Mouse (Mus musculus) fat pad, adult 2 months (tissue): ENCODE data around the gene Htra3.

Source experiments
- DNase-seq: peaks from one replicate; pipeline ENCODE4 v3.0.0-alpha.2; 2011; ENCODE audit warnings: low read depth, low spot score; ENCODE audit errors: extremely low read depth

Gene Htra3

DNA sequence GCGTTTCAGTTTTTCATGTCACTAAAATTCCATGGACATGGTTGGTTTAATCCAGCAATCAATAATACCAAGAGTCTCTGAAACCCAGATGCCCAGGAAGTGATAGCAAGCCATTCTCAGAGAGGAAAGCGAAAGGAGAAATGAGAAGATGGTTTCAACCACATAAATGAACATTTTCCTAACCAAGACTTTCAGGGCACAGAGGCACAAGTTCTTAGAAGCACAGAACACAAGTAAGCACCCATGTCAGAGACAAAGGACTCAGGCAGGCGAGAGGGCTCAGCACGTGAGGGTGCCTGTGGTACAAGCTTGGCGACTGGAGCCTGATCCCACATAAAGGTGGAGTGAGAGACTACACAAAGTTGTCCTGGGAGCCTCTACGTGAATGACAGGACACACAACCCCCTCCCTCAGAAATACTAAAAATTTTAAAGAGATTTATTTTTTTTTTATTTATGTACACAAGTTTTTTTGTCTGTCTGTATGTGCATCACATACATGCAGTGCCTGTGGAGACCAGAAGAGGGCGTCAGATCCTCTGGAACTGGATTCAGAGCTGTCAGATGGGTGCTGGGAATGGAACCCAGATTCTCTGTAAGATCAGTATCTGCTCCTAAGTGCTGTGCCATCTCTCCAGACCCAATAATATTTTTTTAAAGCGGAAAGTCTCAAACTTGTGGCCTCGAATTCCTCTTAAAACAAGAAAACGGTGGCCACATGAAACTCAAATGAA, 23.7 kb downstream of the Htra3 start:
- DNase-seq, result no peak

DNA sequence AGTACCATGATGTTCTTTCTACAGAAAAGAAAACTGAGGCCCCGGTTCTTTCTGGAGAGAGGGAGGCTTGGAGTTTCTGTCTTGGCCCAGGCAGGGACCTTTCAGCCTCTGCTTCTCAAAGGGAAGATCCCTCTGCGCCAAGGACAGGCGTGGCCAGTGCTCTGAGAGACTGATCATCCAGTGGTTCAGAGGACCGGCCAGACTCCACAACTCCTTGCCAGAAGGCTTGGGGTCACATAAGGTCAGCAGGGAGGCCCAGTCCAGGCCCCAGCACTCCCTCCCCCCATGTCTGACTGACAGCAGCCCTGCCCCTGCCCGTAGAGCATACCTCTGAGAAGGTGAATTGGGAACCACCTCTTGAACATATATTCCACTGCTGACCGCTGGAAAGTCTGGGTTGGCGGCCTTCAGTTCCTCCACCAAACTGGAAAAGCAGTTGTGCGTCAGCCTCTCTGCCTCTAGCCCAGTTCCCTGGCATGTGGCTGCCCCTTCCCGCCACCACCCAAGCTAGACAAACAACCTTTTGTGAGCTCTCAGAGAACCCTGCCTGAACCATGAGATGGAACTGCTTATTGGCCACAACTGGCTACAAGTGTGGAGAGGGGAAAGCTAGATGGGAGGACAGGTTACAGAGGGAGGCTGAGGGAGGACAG, 25.7 kb downstream of the Htra3 start:
- no peak for DNase-seq

- no peak for DNase-seq
These were observed 26.7 kb downstream of the Htra3 start for GRCm38 (mm10) chr5:35652872-35653271.

DNA sequence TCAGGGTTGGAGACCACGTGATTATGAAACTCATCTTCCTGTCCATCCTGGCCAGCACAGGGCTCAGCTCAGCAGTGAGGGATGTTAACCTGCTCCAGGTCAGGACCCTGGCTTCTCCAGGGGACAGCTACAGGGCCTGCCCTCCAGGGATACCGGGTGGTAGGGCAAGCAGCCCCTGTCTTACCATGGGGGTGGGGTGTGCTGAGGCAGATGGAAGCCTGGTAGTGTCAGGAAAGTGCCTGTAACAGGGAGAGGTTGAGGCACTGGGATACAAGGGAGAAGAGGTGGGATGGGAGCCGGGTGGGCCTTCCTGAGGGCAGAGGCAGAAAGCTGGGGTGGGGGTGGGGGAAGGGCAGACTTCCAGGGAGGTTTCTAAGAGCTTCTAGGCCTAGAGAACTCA, 27.3 kb downstream of the Htra3 start:
- no peak for DNase-seq

- no peak for DNase-seq
These were observed 31.4 kb downstream of the Htra3 start for GRCm38 (mm10) chr5:35648230-35648629.

DNA sequence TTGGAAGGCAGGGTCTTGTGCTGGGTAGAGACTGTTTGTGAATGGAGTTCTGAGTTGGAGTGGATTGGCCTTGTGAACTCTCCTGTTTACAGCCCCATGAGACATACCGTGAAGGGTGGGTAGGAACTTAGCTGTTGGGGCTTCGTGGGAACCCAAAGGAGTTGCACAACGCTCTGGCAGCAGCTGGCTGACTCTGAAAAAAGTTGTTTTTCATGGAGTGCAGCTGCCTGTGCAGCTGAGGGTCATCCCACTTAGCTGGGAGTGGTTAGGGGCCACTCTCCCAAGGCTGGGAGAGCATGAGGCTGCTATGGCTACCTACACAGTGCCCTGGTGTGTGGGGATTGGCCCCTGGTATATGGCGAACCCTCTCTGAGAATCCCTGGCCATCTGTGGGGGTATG, 32.0 kb downstream of the Htra3 start:
- no peak for DNase-seq

GRCm38 (mm10) chr5:35646927-35647326, 32.7 kb downstream of the Htra3 start:
- DNase-seq, result no peak

DNA sequence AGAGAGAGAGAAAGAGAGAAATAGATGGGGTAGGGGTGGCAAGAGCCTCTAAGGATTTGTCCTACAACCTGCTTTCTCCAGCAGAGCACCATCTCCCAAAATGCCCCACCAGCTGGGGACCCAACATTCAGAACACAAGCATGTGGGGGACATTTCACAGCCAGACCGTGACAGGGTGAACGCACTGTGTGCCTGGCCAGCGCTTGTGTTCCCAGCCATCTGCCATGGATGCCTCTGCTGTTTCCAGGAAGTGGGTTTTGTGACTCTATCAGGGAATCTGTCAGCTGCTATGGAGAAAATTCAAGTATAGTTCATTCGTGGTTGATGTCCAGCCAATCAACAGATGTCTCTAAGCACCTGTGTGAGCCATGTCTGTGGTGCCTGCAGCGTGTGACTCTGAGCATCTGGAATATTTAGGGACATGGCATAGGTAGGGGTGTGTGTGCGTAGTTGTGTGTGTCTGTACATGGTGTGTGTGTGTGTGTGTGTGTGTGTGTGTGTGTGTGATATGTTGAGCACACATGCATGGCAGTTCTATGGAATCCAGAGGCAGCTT, 33.6 kb downstream of the Htra3 start:
- DNase-seq, result no peak

- DNase-seq, result no peak
These were observed 35.5 kb downstream of the Htra3 start for GRCm38 (mm10) chr5:35644082-35644481.

DNA sequence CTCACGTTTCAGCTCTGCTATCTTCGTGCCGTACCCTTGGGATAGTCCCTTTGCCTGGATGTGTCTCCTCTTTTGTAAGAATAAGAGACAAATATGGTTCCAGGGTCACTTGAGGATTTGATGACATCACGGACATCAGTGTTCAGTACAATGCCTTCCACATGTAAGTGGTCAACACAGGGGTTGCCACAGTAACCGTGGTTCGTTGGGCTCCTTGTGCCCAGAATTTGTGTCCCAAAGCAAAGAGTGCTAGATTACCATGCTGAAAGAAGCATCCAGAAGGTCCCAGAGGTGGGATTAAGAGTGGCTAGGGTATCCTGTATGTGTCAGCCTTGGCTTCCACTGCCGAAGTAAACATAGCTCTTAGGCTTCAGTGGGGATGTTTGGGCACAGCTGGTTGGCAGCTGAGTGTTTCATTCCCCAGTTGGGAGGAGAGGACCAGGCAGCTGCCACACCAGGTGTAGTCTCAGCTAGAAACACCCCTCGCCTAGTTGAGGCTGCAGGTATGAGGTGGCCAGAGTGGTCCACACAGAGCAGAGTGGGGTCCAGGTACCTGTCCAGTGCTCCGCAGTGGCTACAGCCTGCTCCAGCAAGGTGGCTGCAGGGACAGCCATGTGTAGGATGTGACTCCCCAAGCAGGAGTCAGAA, 36.1 kb downstream of the Htra3 start:
- DNase-seq, result no peak

DNA sequence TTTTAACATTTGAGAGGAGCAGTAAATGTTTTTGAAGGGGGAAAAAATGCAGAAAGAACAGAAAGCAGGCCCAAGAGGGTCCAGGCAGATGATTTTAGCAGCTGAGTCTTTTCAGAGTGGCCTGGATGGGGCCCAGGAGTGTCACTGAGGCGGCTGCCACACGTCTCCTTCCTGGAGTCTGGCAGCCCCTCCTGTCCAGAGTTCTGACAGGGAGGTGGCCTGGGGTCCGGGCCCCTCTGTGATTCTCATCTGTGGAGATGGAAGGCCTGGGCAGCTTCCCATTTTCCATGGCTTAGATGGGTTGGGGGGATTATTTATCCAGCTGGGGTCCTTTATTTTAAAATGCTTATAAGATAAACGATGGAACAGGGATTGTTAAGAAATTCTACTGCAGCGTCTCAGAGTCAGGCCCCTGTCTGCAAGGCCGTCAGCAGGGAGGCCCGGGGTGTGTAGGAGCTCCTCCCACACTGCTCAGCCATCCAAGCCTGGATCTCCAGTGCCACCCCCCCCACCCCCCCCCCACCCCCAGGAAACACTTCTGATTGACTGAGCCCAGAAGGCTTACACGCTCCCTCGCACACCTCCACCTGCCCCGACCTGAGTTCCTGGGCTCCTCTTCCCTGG, 37.5 kb downstream of the Htra3 start:
- no peak for DNase-seq

DNA sequence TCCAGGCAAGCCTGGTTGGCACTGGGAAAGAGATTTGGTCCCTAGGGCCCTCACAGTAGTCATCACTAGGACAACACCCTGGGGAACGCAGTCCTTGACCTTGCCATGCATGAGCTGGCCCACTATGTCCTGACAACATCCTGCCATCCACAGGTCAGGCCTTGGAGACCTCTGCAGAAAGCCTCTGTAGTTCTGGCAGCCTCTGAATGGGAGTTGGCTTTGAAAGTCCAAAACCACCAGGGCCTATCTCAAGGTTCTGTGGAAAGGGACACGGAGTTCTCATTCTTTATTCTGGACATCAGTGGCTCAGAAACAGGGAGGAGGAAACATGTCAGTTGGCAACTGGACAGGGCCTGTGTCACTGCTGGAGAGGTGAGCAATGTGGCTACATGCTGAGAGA, 43.6 kb downstream of the Htra3 start:
- DNase-seq, result no peak

- no peak for DNase-seq
These were observed 46.7 kb downstream of the Htra3 start for GRCm38 (mm10) chr5:35632841-35633240.

DNA sequence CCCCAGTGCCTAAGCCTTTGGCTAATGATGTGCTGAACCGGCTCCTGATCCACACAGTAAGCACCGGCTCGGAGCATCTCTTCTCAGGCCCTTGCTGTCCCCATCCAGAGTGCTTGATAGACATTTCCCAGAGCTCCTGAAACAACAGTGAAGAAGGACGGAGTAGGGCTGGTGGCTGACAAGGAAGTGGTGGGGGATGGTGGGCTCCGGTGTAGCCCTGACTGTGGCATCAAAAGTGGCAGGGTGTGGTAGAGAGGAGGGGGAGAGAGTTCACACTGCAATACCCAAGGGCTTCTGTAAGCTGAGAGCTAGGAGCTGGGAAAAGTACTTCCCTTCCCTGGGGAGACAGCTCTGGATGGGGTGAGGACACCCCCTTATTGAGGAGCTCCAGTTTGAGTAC, 47.8 kb downstream of the Htra3 start:
- DNase-seq, result no peak

DNA sequence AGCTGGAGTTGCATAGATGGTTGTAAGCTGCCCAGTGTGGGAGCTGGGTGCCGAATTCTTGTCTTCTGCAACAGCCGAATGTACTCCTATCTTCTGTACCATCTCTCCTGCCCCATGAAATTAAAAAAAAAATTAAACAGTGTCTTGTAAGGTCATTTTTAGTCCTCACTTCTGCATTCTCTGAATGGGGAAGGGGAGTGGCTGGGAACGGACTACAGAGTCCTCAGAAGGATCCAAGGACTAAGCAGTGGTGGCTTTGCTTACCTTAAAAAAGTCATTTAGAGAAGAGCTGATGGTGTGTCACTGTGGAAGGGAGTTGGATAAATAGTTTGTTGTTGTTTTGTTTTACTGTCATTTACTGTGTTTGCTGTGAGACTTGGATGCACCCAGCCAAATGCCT, 48.4 kb downstream of the Htra3 start:
- no peak for DNase-seq

GRCm38 (mm10) chr5:35630706-35631105, 48.9 kb downstream of the Htra3 start:
- DNase-seq, result no peak

DNA sequence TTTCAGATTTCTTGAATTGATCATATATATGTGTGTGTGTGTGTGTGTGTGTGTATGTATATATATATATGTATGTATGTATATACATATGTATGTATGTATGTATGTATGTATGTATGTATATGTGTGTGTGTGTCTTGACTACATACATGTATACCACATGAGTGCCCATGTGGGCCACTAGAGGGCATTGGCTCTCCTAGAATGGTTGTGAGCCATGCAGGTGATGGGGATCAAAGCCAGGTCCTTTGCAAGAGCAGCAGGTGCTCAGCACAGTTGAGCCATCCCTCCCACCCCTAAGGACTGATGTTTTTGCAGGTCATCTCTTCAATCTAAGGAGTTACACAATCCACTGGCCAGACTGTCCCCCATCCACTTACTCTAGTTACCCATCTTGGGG, 50.2 kb downstream of the Htra3 start:
- no peak for DNase-seq

GRCm38 (mm10) chr5:35628685-35629084, 50.9 kb downstream of the Htra3 start:
- no peak for DNase-seq

DNA sequence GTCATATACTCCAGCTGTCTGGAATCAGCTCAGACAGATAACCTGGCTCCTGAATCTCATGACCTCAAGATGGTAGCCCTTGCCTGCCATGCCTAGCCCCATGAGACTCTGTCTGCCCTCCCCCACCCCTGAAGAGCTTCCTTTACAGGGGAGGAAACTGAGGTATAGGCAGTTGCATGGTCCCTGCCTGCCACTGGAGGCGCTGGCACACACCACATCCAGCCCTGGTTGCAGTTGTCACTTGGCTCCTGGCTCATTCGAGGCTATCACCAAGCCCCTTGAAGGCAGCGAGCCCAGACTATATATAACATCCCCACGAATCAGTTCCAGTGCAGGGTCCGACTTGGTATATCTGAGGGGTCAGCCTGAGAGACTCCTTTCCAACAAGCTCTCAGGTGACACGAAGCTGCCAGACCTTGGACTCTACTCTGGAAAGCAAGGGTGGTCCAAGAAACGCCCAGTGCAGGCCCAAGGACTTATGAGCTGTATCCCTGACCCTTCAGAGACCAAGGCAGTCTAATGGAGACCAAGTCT, 52.2 kb downstream of the Htra3 start:
- DNase-seq, result no peak

GRCm38 (mm10) chr5:35626408-35626807, 53.2 kb downstream of the Htra3 start:
- DNase-seq, result no peak

DNA sequence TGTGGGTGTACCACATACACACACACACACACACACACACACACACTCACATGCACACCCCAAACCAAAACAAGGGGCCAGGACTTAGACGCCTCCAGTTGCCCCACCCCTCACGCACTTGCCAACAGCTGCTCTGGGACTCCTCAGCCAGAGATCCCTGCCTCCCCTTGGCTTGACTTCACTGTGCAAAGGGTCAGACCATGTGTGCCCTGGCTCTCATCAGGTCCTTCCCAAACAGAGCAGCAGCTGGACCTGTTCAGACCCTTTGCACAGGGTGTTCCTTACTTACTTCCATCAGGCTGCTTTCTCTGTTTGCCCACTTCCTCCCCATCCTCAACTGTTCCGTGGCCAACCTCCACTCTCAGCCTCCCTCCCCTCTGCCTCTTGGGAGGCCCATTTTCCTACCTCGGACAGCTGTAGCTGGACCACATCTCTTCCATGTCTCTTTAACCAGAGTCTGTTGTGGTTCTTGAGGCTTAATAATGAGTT, 54.8 kb downstream of the Htra3 start:
- no peak for DNase-seq
